Mouse (Mus musculus) megakaryocyte, adult 5-6 weeks (primary cell): ENCODE data around the gene Sec31b. TPM values are rescaled to one million over a fixed set of nuclear protein-coding genes. Genes with fewer than 3 reads are reported as not detected.

Experiments used
- ATAC-seq: 2 replicates; pipeline ENCODE4 v1.8.0; 2016; ENCODE audit warnings: mild to moderate bottlenecking, inconsistent platforms; ENCODE audit not compliant: poor library complexity, severe bottlenecking
- total RNA-seq, 2 experiments: library from RNA; stranded (forward) in 1 of 2; stranded (reverse) in 1 of 2; fragments of 153-499, 151-499 nt in 1 of 2; fragments of 221-1000, 200-1000 nt in 1 of 2; gene quantifications; 2 replicates each; pipeline versions ENCODE4 v1.2.3 to v1.2.4; 2015 to 2017

Sec31b gene
- total RNA-seq, 2 experiments from 2014 or later, result 0.51 to 0.92 TPM

- ATAC-seq, result no peak
Measured at GRCm38 (mm10) chr19:44537416-44537815, 8.2 kb downstream of the Sec31b start.

GRCm38 (mm10) chr19:44535376-44535775, 10.3 kb downstream of the Sec31b start:
- no peak for ATAC-seq

- no peak for ATAC-seq
Measured at GRCm38 (mm10) chr19:44530018-44530417, 15.6 kb downstream of the Sec31b start.

- peak; percentile 73 for ATAC-seq
Measured at GRCm38 (mm10) chr19:44525551-44526205, 20.0 kb downstream of the Sec31b start.

- no peak for ATAC-seq
Measured at GRCm38 (mm10) chr19:44519152-44519551, 26.5 kb downstream of the Sec31b start.

- no peak for ATAC-seq
Measured at GRCm38 (mm10) chr19:44517996-44518768, 27.5 kb downstream of the Sec31b start.

- ATAC-seq, result no peak
Measured at GRCm38 (mm10) chr19:44515769-44516168, 29.9 kb downstream of the Sec31b start.

GRCm38 (mm10) chr19:44514521-44515451, 30.9 kb downstream of the Sec31b start:
- no peak for ATAC-seq

GRCm38 (mm10) chr19:44513921-44514482, 31.7 kb downstream of the Sec31b start:
- ATAC-seq, result no peak

GRCm38 (mm10) chr19:44513054-44513833, 32.4 kb downstream of the Sec31b start:
- ATAC-seq, result no peak

- no peak for ATAC-seq
Measured at GRCm38 (mm10) chr19:44512601-44513000, 33.1 kb downstream of the Sec31b start.

GRCm38 (mm10) chr19:44511451-44512231, 34.0 kb downstream of the Sec31b start:
- no peak for ATAC-seq

GRCm38 (mm10) chr19:44510534-44511175, 35.0 kb downstream of the Sec31b start:
- ATAC-seq, result no peak

GRCm38 (mm10) chr19:44502741-44503140, 42.9 kb downstream of the Sec31b start:
- no peak for ATAC-seq

GRCm38 (mm10) chr19:44501925-44502324, 43.7 kb downstream of the Sec31b start:
- ATAC-seq, result no peak

GRCm38 (mm10) chr19:44500240-44500639, 45.4 kb downstream of the Sec31b start:
- no peak for ATAC-seq

- ATAC-seq, result no peak
Measured at GRCm38 (mm10) chr19:44498936-44499335, 46.7 kb downstream of the Sec31b start.

GRCm38 (mm10) chr19:44496941-44497340, 48.7 kb downstream of the Sec31b start:
- ATAC-seq, result no peak

GRCm38 (mm10) chr19:44496511-44496910, 49.2 kb downstream of the Sec31b start:
- ATAC-seq, result 0 out of 2 replicates have a peak, but pooled peaks have one; percentile 38
